In the genomic region with DNA sequence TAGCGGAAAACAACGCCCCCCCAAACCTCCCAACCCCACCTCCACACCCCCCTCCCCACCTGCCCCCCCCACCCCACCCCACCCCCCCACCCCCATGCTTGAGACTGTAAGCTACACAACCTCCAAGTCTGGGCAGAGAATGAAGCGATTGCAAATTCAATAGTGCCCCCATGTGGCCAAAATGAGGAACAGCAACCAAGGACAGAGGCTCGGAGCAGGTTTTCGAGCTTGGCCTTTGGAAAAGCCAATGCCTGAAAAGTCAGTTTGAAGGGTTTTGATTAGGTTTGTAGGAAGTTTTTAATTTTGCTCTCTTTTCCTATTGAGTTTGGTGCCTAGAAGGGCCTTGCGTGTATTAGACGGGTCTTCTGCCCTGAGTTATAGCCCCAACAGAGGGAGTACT, we compare ENCODE assay signal across 9 mouse cellular contexts. TPM values are rescaled to one million over a fixed set of nuclear protein-coding genes. Genes with fewer than 3 reads are reported as not detected.
DNase-seq lines count a peak whose midpoint lies in the region; ATAC-seq lines count a peak whose summit lies in the region.
"Had no signal": no experiment of that assay in that cellular context is flagged by ENCODE, and none has a peak within 500 bp of the region (broad histone marks: within the 10 kb centered on the region; RNA-seq: fewer than 3 reads in every experiment).

No protein-coding gene starts in this region.

- H3K36me3 ChIP-seq in kidney, embryonic 14.5 days (ENCODE audit: control insufficient read depth, insufficient read depth, low read length) = no peaks in the 10 kb centered on the region
- H3K36me3 ChIP-seq: embryonic facial prominence, embryonic 15.5 days had no signal

- no peaks in the 10 kb centered on the region for H3K4me1 ChIP-seq in kidney, embryonic 14.5 days (ENCODE audit: control insufficient read depth, insufficient read depth, low read length)

- no peak overlapping the region for H3K9ac ChIP-seq in kidney, embryonic 14.5 days (ENCODE audit: low read depth, low read length)
- H3K9ac ChIP-seq: embryonic facial prominence, embryonic 15.5 days had no signal

- H3K9me3 ChIP-seq in kidney, embryonic 14.5 days (ENCODE audit: control insufficient read depth, low read length) = no peaks in the 10 kb centered on the region
- H3K9me3 ChIP-seq: embryonic facial prominence, embryonic 15.5 days had no signal

- WGBS in kidney, embryonic 14.5 days = 7% methylated on average over 7 of the region's 7 CpGs

- H3K27ac ChIP-seq in kidney, embryonic 14.5 days (ENCODE audit: low read depth, low read length) = no peak overlapping the region
- H3K27ac ChIP-seq: embryonic facial prominence, embryonic 15.5 days had no signal

- H3K4me2 ChIP-seq in kidney, embryonic 14.5 days (replicated peaks; ENCODE audit: low read depth, low read length) = no peak overlapping the region
- H3K4me2 ChIP-seq: embryonic facial prominence, embryonic 15.5 days had no signal

- no peak overlapping the region for H3K4me3 ChIP-seq in kidney, embryonic 14.5 days (ENCODE audit: low read length)
- H3K4me3 ChIP-seq: embryonic facial prominence, embryonic 15.5 days had no signal

- no peak for ATAC-seq in kidney, embryonic 14.5 days (ENCODE audit: low FRiP score, low TSS enrichment)
- ATAC-seq in CD4-positive, CD25-positive, alpha-beta regulatory T cell, adult 4 months = peak; percentile 61

- peak; percentile 47 for DNase-seq in kidney, adult 18-20 months
- DNase-seq in adrenal gland, adult 8-10 months = peak; percentile 39
- peak; percentile 36 for DNase-seq in embryo, embryonic 11.5 days (ENCODE audit: low read depth, low spot score)
- DNase-seq in kidney, adult 9 months = peak; percentile 65
- peak; percentile 56 for DNase-seq in lung, postnatal 14 days
- DNase-seq in thymus, postnatal 36 days = peak; percentile 27 to 29

- H3K27me3 ChIP-seq in kidney, embryonic 14.5 days (ENCODE audit: control insufficient read depth, insufficient read depth, low read length) = no peaks in the 10 kb centered on the region
- H3K27me3 ChIP-seq: embryonic facial prominence, embryonic 15.5 days had no signal

RNA-seq across cellular contexts. Expression of a gene that starts 49.4 kb away (rescaled TPM):
- 7.6 and 9.7 TPM in 2 replicates for polyA plus RNA-seq in kidney, embryonic 14.5 days (2014; fragmentation: Nextera tagmentation; extraction: Ambion mirVana)
- 1 to 10 TPM in 1 of 2 experiments, under 1 TPM in 1; 0.51 to 1.8 TPM for polyA plus RNA-seq in CD4-positive, CD25-positive, alpha-beta regulatory T cell, adult 4 months (2017; shearing (Covaris generic))
- total RNA-seq in adrenal gland, adult 8-10 months (2022) = 10 to 100 TPM; 21.8 to 24.6 (median 24.3) TPM

RNA-seq across cellular contexts. Expression of a gene that starts 53.5 kb away (rescaled TPM):
- 13.7 and 20.5 TPM in 2 replicates for polyA plus RNA-seq in kidney, embryonic 14.5 days (2014; fragmentation: Nextera tagmentation; extraction: Ambion mirVana)
- polyA plus RNA-seq in CD4-positive, CD25-positive, alpha-beta regulatory T cell, adult 4 months (2017; shearing (Covaris generic)) = 10 to 100 TPM; 22.4 to 28.6 TPM
- total RNA-seq in adrenal gland, adult 8-10 months (2022) = 10 to 100 TPM; 17.8 to 22.9 (median 18.9) TPM
